Mouse (Mus musculus) midbrain, embryonic 10.5 days (tissue): ENCODE measurements around the gene Gm9602. TPM values are rescaled to one million over a fixed set of nuclear protein-coding genes. Genes with fewer than 3 reads are reported as not detected.
"Not testable (repeated sequence)": the region's sequence is repeated elsewhere in the genome, so short reads cannot be mapped to it uniquely, and the experiment has no call there.

ENCODE experiments used
- DNase-seq: peaks from one replicate; pipeline ENCODE4 v3.0.0-alpha.2; 2017; ENCODE audit warnings: low spot score
- H3K27ac ChIP-seq: fragments of 300-500 bp; sonication (generic); replicated peaks from 2 replicates; pipeline ENCODE4 v1.5.1; 2016; ENCODE audit warnings: mild to moderate bottlenecking
- H3K27me3 ChIP-seq: fragments of 300-500 bp; sonication (generic); 2 replicates; pipeline ENCODE4 v1.6.1; 2016; ENCODE audit warnings: low read depth, mild to moderate bottlenecking; ENCODE audit not compliant: poor library complexity, severe bottlenecking
- H3K36me3 ChIP-seq: fragments of 300-500 bp; sonication (generic); 2 replicates; pipeline ENCODE4 v1.6.1; 2016; ENCODE audit warnings: mild to moderate bottlenecking, moderate library complexity
- H3K4me1 ChIP-seq: fragments of 300-500 bp; sonication (generic); 2 replicates; pipeline ENCODE4 v1.6.1; 2016
- H3K4me3 ChIP-seq: fragments of 300-500 bp; sonication (generic); 2 replicates; pipeline ENCODE4 v1.5.1; 2016; ENCODE audit warnings: mild to moderate bottlenecking, moderate library complexity
- H3K9me3 ChIP-seq: fragments of 300-500 bp; sonication (generic); replicated peaks from 2 replicates; pipeline ENCODE4 v1.6.1; 2016; ENCODE audit warnings: mild to moderate bottlenecking
- WGBS: fragments of 180-500 bp; shearing (Covaris S2); methylation state at CpG from one replicate; pipeline ENCODE4 v1.1.7; 2016; 5-methylcytosine and 5-hydroxymethylcytosine counted together
- polyA plus RNA-seq: library from polyadenylated mRNA; unstranded; fragments of >200 nt; fragmentation: Nextera tagmentation; extraction: Ambion mirVana; gene quantifications from 2 replicates; pipeline ENCODE4 v1.2.1, GENCODE M21; 2016

Gm9602 gene
- polyA plus RNA-seq: not detected in 2 replicates

- DNase-seq, H3K4me1 ChIP-seq: not testable (repeated sequence)
- WGBS: 100% methylated on average over 1 of the region's 2 CpGs
These were observed at the start of gene Gm9602 for GRCm38 (mm10) chr14:4776037-4776436. TSS of gene Gm9602 (plus strand) at chr14:4776337.

GRCm38 (mm10) chr14:4806421-4806820 lies 30.3 kb downstream of the Gm9602 start:
- H3K4me3 ChIP-seq, H3K27ac ChIP-seq, DNase-seq, H3K27me3 ChIP-seq, H3K9me3 ChIP-seq, H3K36me3 ChIP-seq, H3K4me1 ChIP-seq: not testable (repeated sequence)
- 87% methylated on average over 6 of the region's 6 CpGs for WGBS

More at GRCm38 (mm10) chr14:4776037-4776436, at the start of gene Gm9602:
- H3K9me3 ChIP-seq, H3K4me3 ChIP-seq, H3K27me3 ChIP-seq, H3K36me3 ChIP-seq, H3K27ac ChIP-seq: not testable (repeated sequence)

GRCm38 (mm10) chr14:4821950-4822349 lies 45.8 kb downstream of the Gm9602 start:
- not testable (repeated sequence) for H3K9me3 ChIP-seq, DNase-seq, H3K36me3 ChIP-seq, H3K4me3 ChIP-seq, H3K27me3 ChIP-seq, H3K4me1 ChIP-seq, H3K27ac ChIP-seq
- 85% methylated on average over 4 of the region's 7 CpGs for WGBS

Other genes with a start within 250 kb of the Gm9602 start
- not detected in 2 replicates for gene Gm3047, start 220.9 kb upstream of the Gm9602 start, polyA plus RNA-seq
- not detected in 2 replicates for gene Gm8159, start 144.0 kb upstream of the Gm9602 start, polyA plus RNA-seq
- 0.15 TPM in 1 of 2 replicates, not detected in the other for gene Gm3239, start 112.1 kb upstream of the Gm9602 start, polyA plus RNA-seq
- not detected in 2 replicates for gene Gm7876, start 67.1 kb upstream of the Gm9602 start, polyA plus RNA-seq
- gene Gm3252, start 49.6 kb upstream of the Gm9602 start, polyA plus RNA-seq: 0.31 and 0.33 TPM in 2 replicates
- gene Gm3269, start 61.8 kb downstream of the Gm9602 start, polyA plus RNA-seq: not detected in 2 replicates
- 1.4 TPM in 1 of 2 replicates, not detected in the other for gene Gm3264, start 79.2 kb downstream of the Gm9602 start, polyA plus RNA-seq
- gene Gm3278, start 116.1 kb downstream of the Gm9602 start, polyA plus RNA-seq: 0.20 TPM in 1 of 2 replicates, not detected in the other
- not detected in 2 replicates for gene Gm8297, start 207.6 kb downstream of the Gm9602 start, polyA plus RNA-seq
- not detected in 2 replicates for gene Gm3298, start 239.6 kb downstream of the Gm9602 start, polyA plus RNA-seq